Mouse (Mus musculus) kidney, adult 18-20 months (tissue): ENCODE results near the gene Eml2.

Experiments
- DNase-seq: peaks from one replicate; pipeline ENCODE4 v3.0.0; 2021

Gene Eml2

DNA sequence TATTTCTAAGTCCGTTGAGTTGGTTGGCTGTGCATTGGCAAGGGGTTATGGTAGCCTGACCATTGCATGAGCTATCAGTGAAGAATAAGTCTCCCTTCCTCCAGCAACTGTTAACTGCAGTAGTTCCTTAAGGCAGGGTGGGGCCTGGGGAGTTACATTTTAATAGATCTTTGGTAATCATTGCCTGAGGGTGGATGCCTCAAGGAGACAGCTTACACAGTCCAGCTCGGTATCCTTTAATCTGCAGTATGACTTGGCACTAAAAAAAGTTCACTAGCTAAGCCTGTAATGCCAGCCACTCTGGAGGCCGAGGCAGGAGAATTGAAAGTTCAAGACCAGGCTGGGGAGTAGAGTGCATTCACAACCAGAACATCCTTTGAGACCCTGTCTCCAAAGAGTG is 55.6 kb downstream of the Eml2 start:
- peak; percentile 35 for DNase-seq

DNA sequence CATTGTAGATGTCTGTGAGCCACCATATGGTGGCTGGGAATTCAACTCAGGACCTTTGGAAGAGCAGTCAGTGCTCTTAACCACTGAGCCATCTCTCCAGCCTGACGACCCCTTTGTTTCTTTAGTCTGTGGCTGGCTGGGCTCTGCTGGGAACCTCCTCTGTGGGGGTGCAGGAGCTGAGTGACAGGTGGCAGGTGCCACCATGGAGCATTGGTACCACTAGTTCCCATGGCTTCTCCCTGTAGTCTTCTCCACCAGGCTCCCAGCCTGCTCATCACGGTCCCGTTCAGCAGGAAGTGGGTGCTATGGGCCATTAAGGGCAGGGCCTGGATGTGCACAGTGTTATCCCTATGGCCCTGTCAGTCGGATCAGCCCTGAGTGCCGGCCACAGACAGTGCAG is 58.4 kb downstream of the Eml2 start:
- no peak for DNase-seq

DNA sequence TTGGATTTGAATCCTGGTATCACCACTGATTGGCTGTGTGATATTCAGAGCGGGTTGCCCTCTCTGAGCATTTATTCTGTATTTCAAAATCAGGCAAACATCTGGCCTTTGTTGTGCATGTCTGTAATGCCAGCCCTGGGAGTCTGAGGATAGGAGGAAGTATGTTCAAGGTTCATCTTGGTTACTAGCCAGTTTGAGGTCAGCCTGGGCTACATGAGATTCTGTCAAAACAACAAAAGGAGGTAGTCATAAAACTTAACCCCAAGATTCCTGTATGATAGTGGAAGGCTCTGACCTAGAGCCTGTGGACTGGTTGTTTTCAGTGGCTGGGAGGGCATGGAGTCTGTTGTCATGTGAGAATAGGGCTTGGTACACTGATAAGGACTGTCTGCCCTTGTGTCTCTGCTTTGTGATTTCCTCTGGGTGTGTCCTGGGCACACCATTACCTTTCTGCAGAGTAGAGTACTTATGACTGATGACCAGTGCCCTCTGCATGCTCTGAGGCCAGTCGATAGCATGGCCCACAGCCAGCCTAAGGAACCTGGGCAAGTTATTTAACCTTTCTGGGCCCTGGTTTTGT is 59.0 kb downstream of the Eml2 start:
- no peak for DNase-seq

DNA sequence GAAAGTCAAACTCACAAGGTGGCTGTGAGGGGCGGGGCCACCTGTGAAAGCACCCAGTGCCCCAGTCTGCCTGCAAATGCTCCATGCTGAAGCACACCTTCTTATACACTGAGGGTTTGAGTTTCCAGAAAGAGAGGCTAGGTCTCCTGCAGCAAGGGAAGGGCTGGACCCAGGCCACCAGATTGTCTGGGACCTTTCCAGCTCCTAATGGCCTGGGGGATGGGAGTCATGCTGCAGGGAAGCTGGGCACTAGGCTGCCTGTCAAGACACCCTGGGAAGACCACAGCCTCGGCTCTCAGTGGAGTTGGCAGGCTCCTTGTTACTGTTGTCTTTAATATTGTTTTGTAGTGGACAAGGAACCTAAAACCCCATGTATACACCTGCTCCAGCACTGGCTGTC is 60.2 kb downstream of the Eml2 start:
- no peak for DNase-seq

DNA sequence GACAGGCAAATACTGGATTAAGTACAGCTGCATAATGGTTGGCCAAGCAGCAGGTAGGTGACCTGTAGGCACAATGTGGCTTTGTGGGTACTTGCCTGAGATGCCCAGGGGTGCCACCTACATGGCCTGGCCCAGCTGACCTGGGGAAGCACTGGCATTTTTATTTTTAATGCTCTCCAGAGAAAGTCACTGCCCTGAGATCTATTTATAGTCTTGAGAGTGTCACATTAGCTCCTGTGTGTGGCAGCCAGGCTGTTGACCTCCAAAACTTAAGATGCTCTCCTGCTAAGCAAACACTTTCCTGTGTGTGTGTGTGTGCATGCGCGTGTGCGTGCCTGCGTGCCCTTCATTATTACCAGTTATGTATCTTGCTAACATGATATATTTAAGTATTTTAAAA is 62.1 kb downstream of the Eml2 start:
- DNase-seq = no peak

DNA sequence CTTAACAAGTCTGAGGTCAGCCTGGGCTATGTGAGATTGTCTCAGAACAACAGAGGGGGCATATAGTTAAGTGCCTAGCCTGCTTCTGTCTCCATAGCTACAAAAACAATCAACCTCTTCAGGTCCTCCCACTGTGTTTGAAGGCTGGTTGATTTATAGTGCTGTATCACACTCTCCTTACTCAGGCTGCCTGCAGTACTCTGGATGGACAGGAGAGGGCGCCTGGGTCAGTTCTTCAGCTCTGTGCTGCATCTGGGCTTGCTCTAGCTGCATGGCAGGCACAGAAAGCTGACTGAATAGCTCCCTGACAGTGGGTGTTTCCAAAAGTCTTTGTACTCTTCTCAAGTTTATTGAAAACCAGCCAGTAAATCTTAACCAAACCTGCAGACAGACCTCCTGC is 63.2 kb downstream of the Eml2 start:
- peak; percentile 91 for DNase-seq

DNA sequence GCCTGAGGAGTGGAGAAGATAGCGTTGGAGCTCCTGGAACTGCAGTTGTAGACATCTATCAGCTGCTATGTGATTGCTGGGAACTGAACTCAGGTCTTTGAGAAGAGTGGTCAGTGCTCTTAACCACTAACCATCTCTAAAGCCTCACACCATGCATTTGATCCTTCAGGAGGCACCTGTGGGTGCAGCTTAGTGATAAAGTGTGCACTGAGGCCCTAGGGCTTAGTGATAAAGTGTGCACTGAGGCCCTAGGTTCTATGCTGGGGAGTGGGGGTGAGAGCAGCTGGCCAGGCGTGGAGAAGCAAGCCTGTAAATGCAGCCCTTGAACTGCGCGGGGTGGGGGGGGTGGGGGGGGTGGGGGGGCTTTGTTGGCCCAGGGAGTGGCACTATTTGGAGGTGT is 63.8 kb downstream of the Eml2 start:
- DNase-seq = no peak

DNA sequence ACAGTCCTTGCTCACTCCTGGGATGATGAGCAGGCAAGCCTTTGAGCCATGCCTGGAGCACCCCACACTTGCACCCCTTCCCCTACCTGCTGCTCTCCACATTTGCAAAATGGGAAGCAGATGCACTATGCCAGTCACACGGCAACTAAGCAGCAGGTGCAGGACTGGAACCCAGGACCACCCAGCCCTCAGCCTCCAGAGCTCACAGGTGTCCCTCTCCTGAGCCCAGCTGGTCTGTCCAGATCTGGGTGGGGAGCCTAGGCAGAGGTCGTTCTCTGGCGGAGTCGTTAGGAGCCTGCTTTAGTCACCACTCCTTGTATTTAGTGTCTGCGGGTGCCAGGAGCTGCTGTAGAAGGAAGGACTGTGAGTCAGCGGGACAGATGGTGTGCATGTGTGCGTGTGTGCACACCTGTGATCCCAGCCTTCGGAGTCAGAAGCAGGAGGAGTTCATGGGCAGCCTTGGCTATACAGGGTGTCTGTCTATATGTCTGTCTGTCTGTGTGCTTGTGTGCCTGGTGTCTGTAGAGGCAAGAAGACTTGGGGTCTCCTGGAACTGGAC is 64.8 kb downstream of the Eml2 start:
- no peak for DNase-seq

DNA sequence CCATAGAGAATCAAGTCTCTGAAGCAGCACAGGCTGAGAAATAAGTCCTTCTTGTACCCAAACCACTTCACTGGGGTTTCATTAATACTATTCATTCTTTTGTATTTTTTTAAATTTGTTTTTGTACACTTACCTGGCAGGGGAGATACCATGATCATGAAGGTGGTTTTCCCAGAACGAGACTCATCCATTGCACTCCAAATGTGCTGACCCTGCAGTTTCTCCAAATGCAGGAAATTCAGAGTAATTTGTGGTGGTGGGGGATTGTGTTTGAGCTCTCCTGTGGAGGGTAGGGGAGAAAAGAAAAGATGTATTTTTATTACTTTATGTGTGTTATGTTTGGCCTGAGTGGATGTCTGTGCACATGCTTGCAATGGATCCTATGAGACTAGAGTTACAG is 65.8 kb downstream of the Eml2 start:
- DNase-seq = no peak

DNA sequence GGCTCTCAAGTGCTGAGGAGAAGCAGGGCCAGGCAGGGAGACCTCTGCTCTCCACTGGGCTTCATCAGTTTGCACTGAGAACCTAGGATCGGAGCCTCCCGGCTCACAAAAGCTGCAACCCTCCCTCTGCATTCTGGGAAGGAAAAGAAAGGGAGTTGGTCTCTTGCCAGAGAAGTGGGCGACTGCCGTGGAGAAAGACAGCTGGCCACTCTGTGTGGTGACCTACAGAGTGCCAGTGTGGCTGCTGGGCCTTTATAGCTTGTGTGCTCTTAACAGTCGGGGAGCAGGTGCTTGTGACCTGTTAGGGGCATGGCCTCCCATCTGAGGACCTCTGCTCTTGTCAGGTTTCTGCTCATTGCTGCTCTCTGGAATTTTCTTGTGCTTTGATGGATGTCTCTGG is 67.6 kb downstream of the Eml2 start:
- no peak for DNase-seq

DNA sequence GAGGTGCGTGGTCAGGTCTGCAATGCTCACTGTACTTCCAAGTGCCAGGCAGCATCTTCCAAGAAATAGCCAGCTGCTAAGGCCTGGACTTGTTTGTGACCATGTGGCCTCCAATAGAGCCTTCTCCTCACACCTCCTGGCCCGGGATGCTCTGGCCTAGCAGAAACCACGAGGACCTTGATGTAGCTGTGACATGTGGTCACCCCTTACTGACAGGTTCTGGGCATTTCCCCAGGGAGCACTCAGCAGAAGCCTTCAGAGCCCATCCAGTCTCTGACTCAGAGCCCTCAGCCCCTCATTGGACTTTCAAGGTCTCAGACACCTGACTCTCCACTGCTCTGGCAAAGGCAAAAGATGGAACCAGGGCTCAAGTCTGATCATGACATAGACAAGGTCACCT is 68.9 kb downstream of the Eml2 start:
- DNase-seq = no peak

DNA sequence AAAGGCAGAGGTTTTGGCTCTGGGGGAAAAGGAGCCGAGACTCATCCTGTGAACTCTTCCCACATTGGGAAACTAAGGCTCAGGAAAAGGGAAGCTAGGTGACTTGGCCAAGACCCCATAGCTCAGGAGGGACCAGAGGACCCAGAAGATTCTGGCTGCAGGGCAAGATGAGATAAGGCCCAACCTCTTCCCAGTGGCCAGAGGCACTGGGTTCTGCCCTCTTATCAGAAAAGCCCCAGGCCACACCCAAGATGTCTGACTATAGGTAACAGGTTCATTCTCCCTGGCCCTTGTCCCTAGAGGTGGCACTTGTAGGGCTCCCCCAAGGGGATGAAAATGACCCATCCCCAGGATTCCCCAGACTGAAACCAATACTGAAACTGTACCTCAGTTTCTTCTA is 70.6 kb downstream of the Eml2 start:
- DNase-seq = no peak

DNA sequence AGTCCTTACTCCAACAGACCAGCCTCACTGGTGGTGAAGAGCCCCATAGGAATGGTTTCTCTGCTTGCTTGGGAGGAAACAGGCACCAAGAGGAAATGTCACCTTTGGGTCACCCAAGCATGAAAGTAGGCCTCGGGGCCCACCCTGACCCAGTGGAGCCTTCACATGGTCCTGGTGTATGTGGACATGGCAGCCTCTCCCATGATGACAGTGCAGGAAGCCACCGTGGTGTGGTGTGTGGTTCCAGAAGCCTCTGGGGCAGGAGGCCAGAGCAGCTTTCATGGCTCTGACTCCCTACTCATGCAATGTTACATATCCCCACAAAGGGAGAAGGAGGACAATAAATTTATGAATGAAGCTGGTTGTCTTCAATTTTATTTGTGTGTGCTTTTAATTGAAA is 71.3 kb downstream of the Eml2 start:
- no peak for DNase-seq

DNA sequence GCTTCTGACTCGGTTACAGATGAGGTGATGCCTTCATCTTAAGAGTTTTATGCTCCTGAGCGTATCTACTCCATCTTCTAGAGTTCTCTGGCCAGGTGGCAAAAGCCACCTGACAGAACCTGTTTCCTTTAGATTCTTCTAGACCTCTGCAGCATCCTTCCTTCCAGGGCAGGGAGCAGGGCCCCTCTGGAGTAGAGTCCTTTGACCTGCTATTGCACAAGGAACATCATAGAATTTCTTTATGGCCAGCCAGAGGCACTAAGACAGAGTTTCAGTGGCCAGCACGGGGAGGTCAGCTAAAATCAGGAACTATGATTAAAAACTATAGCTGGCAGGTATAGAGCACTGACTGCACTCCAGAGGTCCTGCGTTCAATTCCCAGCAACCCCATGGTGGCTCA is 75.9 kb downstream of the Eml2 start:
- DNase-seq = no peak

DNA sequence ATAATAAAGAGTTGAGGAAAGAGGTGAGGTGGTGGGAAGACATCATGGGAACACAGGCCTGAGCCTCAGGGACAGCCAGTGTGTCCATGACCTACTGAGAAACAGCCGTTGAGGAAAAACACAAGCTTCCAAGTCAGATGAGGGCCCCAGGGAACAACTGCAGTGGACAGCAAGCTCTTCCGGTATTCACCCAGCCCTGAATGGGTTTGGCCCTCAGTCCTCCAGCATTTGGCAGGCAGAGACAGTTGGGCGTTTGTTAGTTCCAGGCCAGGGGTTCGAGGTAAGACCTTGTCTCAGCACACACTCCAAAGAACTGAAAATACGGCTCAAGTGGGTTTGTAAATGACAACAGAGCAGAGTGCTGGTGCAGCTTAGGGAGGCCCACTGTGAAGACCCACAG is 77.2 kb downstream of the Eml2 start:
- no peak for DNase-seq

DNA sequence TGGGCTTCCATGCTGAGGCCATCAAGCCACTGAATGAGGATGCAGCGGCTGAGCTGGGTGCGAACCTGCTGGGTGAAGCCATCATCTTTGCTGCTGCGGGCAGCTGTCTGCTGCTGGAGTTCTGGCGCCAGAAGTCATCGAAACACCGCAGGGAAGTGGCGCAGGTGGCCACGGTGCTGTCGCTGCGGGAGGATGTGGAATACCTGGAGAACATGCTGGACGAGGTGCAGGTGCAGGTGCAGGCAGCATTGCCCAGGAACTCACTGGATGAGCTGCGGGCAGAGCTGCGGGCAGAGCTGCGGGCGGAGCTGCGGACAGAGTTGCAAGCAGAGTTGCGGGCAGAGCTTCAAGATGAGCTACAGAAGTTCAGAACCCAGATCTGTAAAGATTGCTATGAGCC is 79.2 kb downstream of the Eml2 start:
- no peak for DNase-seq
